Mouse (Mus musculus): ENCODE results near the gene Slc6a2. TPM values are rescaled to one million over a fixed set of nuclear protein-coding genes. Genes with fewer than 3 reads are reported as not detected.

Gene Slc6a2
- not detected for total RNA-seq (2023)

GRCm38 (mm10) chr8:92959779-92960178 lies at the start of gene Slc6a2:
Gene Slc6a2, plus strand, starts transcription at chr8:92960079.

GRCm38 (mm10) chr8:93048092-93048491 lies 88.2 kb downstream of the Slc6a2 start, which contains the start of gene Ces1a:
Gene Ces1a, minus strand, starts transcription at chr8:93048192.

Other genes starting within 250 kb of the Slc6a2 start
- gene Mmp2, start 132.8 kb upstream of the Slc6a2 start, total RNA-seq (2023) = not detected
- gene Lpcat2, start 104.7 kb upstream of the Slc6a2 start, total RNA-seq (2023) = 1.3 TPM
- gene Capns2, start 58.7 kb upstream of the Slc6a2 start, total RNA-seq (2023) = not detected
- gene Ces1a, start 88.1 kb downstream of the Slc6a2 start, total RNA-seq (2023) = not detected
- gene Ces1b, start 119.9 kb downstream of the Slc6a2 start, total RNA-seq (2023) = not detected
- gene Ces1c, start 171.2 kb downstream of the Slc6a2 start, total RNA-seq (2023) = not detected
- gene Ces1d, start 237.8 kb downstream of the Slc6a2 start, total RNA-seq (2023) = not detected

Data from CD8-positive naive resting alpha-beta T cell, adult 57 days (primary cell).